Mouse (Mus musculus): ENCODE data around the gene Polr3gl.

- TF ChIP-seq POLR2A (IDR thresholded peaks at IDR 0.05; ENCODE audit: borderline replicate concordance, control insufficient read depth, low read depth, low read length) (no peak), CTCF (IDR thresholded peaks at IDR 0.05; ENCODE audit: control insufficient read depth, insufficient read depth, low read length) (no peak)
Measured at GRCm38 (mm10) chr3:96560881-96561668, 32.9 kb downstream of the Polr3gl start.

All from bone marrow, adult 2 months (tissue).